Mouse (Mus musculus) heart, embryonic 11.5 days (tissue): ENCODE results near the gene Fbxl19. TPM values are rescaled to one million over a fixed set of nuclear protein-coding genes. Genes with fewer than 3 reads are reported as not detected.
"Not testable (repeated sequence)": the region's sequence is repeated elsewhere in the genome, so short reads cannot be mapped to it uniquely, and the experiment has no call there.

ENCODE experiments used
- ATAC-seq: fragments of 200-750 bp; cut with Nextera tagmentation; replicated peaks from 2 replicates; pipeline ENCODE4 v1.8.0; 2017; ENCODE audit warnings: moderate library complexity; ENCODE audit not compliant: insufficient number of reproducible peaks, low FRiP score, low TSS enrichment
- H3K27ac ChIP-seq: fragments of 300-500 bp; sonication (generic); 2 replicates; pipeline ENCODE4 v1.5.1; 2014; ENCODE audit warnings: mild to moderate bottlenecking, low read depth, low read length
- H3K27me3 ChIP-seq: fragments of 300-500 bp; sonication (generic); 2 replicates; pipeline ENCODE4 v1.6.1; 2014; ENCODE audit warnings: mild to moderate bottlenecking, low read length, mixed read lengths; ENCODE audit not compliant: control insufficient read depth, insufficient read depth
- H3K36me3 ChIP-seq: fragments of 300-500 bp; sonication (generic); 2 replicates; pipeline ENCODE4 v1.6.1; 2014; ENCODE audit warnings: mild to moderate bottlenecking, low read length, moderate library complexity, mixed read lengths; ENCODE audit not compliant: control insufficient read depth, insufficient read depth
- H3K4me1 ChIP-seq: fragments of 300-500 bp; sonication (generic); 2 replicates; pipeline ENCODE4 v1.6.1; 2014; ENCODE audit warnings: low read length; ENCODE audit not compliant: control insufficient read depth, insufficient read depth
- H3K4me2 ChIP-seq: fragments of 300-500 bp; sonication (generic); 2 replicates; pipeline ENCODE4 v1.6.1; 2014; ENCODE audit warnings: mild to moderate bottlenecking, moderate library complexity
- H3K4me3 ChIP-seq: fragments of 300-500 bp; sonication (generic); 2 replicates; pipeline ENCODE4 v1.5.1; 2014; ENCODE audit warnings: low read depth, low read length
- H3K9ac ChIP-seq: fragments of 300-500 bp; sonication (generic); 2 replicates; pipeline ENCODE4 v1.6.1; 2014; ENCODE audit warnings: mild to moderate bottlenecking, low read depth, low read length, moderate library complexity
- H3K9me3 ChIP-seq: fragments of 300-500 bp; sonication (generic); replicated peaks from 2 replicates; pipeline ENCODE4 v1.6.1; 2016; ENCODE audit warnings: low read length; ENCODE audit not compliant: control insufficient read depth
- WGBS: fragments of 180-500 bp; shearing (Covaris S2); extraction: QIAGEN DNeasy Blood & Tissue Kit; methylation state at CpG from one replicate; pipeline ENCODE4 v1.1.7; 2014; ENCODE audit not compliant: insufficient replicate concordance; 5-methylcytosine and 5-hydroxymethylcytosine counted together
- polyA plus RNA-seq: library from polyadenylated mRNA; unstranded; fragments of >200 nt; fragmentation: Nextera tagmentation; extraction: Ambion mirVana; gene quantifications from 2 replicates; pipeline ENCODE4 v1.2.1, GENCODE M21; 2014

Gene Fbxl19
- polyA plus RNA-seq, 1 experiment from 2014 or later: 3.3 TPM

DNA sequence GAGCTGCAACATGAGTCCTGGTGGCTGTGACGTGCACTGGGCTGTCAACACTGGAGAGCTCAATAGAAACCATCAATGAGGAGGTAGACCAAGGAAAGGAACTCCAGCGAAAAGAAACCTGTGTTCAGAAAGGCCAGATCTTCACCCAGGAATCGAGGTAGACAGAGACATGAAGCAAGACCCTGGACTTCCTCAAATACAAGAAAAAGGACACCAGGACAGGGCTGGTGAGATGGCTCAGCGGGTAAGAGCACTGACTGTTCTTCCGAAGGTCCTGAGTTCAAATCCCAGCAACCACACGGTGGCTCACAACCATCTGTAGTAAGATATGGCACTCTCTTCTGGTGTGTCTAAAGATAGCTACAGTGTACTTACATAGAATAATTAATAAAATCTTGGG is 26.0 kb upstream of the Fbxl19 start:
- Histone ChIP-seq H3K4me1 (peaks cover 4% of the 10 kb centered on the region; the same call in 1 of the 2 replicates), H3K9ac (no peak overlapping the region), H3K4me2 (no peak overlapping the region), H3K36me3 (no peaks in the 10 kb centered on the region), H3K9me3 (no peaks in the 10 kb centered on the region), H3K27me3 (no peaks in the 10 kb centered on the region; the same call in 1 of the 2 replicates), H3K27ac (no peak overlapping the region), H3K4me3 (no peak overlapping the region)
- ATAC-seq: no peak
- 83% methylated on average over 6 of the region's 6 CpGs for WGBS

GRCm38 (mm10) chr7:127719258-127719657 is 25.1 kb upstream of the Fbxl19 start:
- Histone ChIP-seq H3K4me1 (peaks cover 4% of the 10 kb centered on the region; the same call in 1 of the 2 replicates), H3K4me3 (no peak overlapping the region), H3K27me3 (no peaks in the 10 kb centered on the region; the same call in 1 of the 2 replicates), H3K9me3 (no peaks in the 10 kb centered on the region), H3K27ac (no peak overlapping the region), H3K4me2 (no peak overlapping the region), H3K36me3 (no peaks in the 10 kb centered on the region), H3K9ac (no peak overlapping the region)
- no peak for ATAC-seq
- WGBS: 76% methylated on average over 6 of the region's 6 CpGs

- H3K4me1 ChIP-seq: no peaks in the 10 kb centered on the region
- no peak for ATAC-seq
These were observed 18.9 kb upstream of the Fbxl19 start for GRCm38 (mm10) chr7:127725490-127725889.

DNA sequence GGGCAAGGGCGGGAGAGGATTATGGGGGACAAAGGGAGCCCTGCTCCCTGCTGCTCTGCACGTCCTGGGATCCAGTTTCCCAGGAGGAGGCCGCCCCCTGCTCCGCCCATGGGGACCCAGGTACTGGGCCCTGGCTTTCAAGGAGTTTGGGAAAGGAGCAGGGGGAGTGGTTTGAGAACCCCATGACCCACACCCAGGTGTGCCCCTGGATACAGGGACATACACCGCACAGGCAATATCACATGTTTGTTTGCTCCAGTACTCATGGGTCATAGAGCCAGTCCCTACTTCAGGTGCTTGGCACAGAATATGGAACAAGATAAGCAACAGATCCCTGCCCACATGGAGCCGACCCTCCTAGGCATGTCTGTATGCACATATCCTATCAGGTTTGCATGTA is 18.4 kb upstream of the Fbxl19 start:
- Histone ChIP-seq H3K27me3 (peaks cover 3% of the 10 kb centered on the region; the same call in 1 of the 2 replicates), H3K4me1 (no peaks in the 10 kb centered on the region), H3K9ac (no peak overlapping the region), H3K9me3 (no peaks in the 10 kb centered on the region), H3K36me3 (no peaks in the 10 kb centered on the region), H3K4me2 (no peak overlapping the region), H3K4me3 (no peak overlapping the region), H3K27ac (no peak overlapping the region)
- no peak for ATAC-seq
- 59% methylated on average over 6 of the region's 6 CpGs for WGBS

More at GRCm38 (mm10) chr7:127725490-127725889, 18.9 kb upstream of the Fbxl19 start:
- Histone ChIP-seq H3K9ac (no peak overlapping the region), H3K27ac (no peak overlapping the region), H3K27me3 (peaks cover 3% of the 10 kb centered on the region; the same call in 1 of the 2 replicates), H3K36me3 (no peaks in the 10 kb centered on the region), H3K4me3 (no peak overlapping the region), H3K9me3 (no peaks in the 10 kb centered on the region), H3K4me2 (no peak overlapping the region)
- WGBS: 44% methylated on average over 2 of the region's 2 CpGs

DNA sequence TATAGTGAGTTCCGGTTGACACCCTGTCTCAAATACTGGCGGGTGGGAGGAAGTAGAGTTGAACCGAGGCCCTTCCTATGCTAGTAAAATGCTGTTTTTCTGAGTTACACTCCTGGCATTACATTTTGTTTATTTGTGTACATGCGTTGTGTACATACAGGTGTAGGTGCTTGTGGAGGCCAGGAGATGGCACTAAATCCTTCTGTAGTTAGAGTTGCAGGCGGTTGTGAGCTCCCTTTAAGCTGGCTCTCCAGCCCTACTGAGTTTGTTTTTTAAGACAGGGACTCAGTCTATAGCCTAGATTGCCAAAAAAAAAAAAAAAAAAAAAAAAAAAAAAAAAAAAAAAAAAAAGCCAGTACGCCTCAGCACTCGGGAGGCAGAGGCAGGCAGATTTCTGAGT is 16.4 kb upstream of the Fbxl19 start:
- H3K4me2 ChIP-seq: no peak overlapping the region
- WGBS: 75% methylated on average over 7 of the region's 7 CpGs
- ATAC-seq: no peak

GRCm38 (mm10) chr7:127730170-127730569 is 14.2 kb upstream of the Fbxl19 start:
- Histone ChIP-seq H3K27ac (no peak overlapping the region), H3K4me3 (no peak overlapping the region), H3K36me3 (no peaks in the 10 kb centered on the region), H3K4me1 (no peaks in the 10 kb centered on the region), H3K9me3 (no peaks in the 10 kb centered on the region), H3K4me2 (no peak overlapping the region), H3K9ac (no peak overlapping the region), H3K27me3 (peaks cover 3% of the 10 kb centered on the region; the same call in 1 of the 2 replicates)
- 62% methylated on average over 4 of the region's 4 CpGs for WGBS
- no peak for ATAC-seq

More for the DNA sequence above, 16.4 kb upstream of the Fbxl19 start:
- Histone ChIP-seq H3K4me1 (no peaks in the 10 kb centered on the region), H3K36me3 (no peaks in the 10 kb centered on the region), H3K4me3 (no peak overlapping the region), H3K9ac (no peak overlapping the region), H3K27me3 (peaks cover 3% of the 10 kb centered on the region; the same call in 1 of the 2 replicates), H3K27ac (no peak overlapping the region), H3K9me3 (no peaks in the 10 kb centered on the region)

DNA sequence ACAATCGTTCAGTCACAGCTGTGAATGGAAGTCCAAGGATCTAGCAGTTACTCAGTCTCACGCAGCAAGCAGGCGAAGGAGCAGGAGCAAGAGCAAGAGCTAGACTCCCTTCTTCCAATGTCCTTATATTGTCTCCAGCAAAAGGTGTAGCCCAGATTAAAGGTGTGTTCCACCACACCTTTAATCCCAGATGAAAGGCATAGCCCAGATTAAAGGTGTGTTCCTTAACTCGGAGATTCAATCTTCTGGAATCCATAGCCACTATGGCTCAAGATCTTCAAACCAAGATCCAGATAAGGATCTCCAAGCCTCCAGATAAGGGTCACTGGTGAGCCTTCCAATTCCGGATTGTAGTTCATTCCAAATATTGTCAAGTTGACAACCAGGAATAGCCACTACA is 12.3 kb upstream of the Fbxl19 start, which contains the start of gene Ctf2:
Ctf2 (minus strand) TSS at position 101 of the 400 bp plus-strand sequence.
- H3K9ac ChIP-seq, ATAC-seq, H3K9me3 ChIP-seq, H3K4me1 ChIP-seq, H3K4me2 ChIP-seq, H3K36me3 ChIP-seq, H3K27me3 ChIP-seq, H3K27ac ChIP-seq, H3K4me3 ChIP-seq: not testable (repeated sequence)
- WGBS: no CpG with 5 or more reads among the region's 5 CpGs

GRCm38 (mm10) chr7:127745251-127745651 is 908 bp downstream of the Fbxl19 start:
- H3K9me3 ChIP-seq: no peaks in the 10 kb centered on the region
- H3K4me2 ChIP-seq: peak overlapping the region; percentile 98
- peak; percentile 74 for ATAC-seq
- H3K4me1 ChIP-seq: peaks cover 11% of the 10 kb centered on the region; the same call in 1 of the 2 replicates
- H3K27ac ChIP-seq: peak overlapping the region; percentile 90
- H3K27me3 ChIP-seq: no peaks in the 10 kb centered on the region
- peak overlapping the region; percentile 83 for H3K9ac ChIP-seq
- H3K36me3 ChIP-seq: peaks cover 9% of the 10 kb centered on the region
- peak overlapping the region; percentile 81 for H3K4me3 ChIP-seq
- WGBS: under 1% methylated on average over 19 of the region's 19 CpGs
